Mouse (Mus musculus) intestine, embryonic 15.5 days (tissue): ENCODE results near the gene Ankrd39. TPM values are rescaled to one million over a fixed set of nuclear protein-coding genes. Genes with fewer than 3 reads are reported as not detected.
A peak's percentile ranks its signal among the peaks of the same experiment; 100 is the strongest.

Source experiments
- ATAC-seq: fragments of 200-750 bp; cut with Nextera tagmentation; 2 replicates; pipeline ENCODE4 v1.8.0; 2017; ENCODE audit warnings: moderate TSS enrichment, moderate library complexity
- H3K27ac ChIP-seq: fragments of 300-500 bp; sonication (generic); 2 replicates; pipeline ENCODE4 v1.5.1; 2015; ENCODE audit warnings: mild to moderate bottlenecking, inconsistent platforms
- H3K27me3 ChIP-seq: fragments of 300-500 bp; sonication (generic); replicated peaks from 2 replicates; pipeline ENCODE4 v1.6.1; 2015; ENCODE audit warnings: inconsistent platforms
- H3K36me3 ChIP-seq: fragments of 300-500 bp; sonication (generic); 2 replicates; pipeline ENCODE4 v1.6.1; 2015; ENCODE audit warnings: inconsistent platforms
- H3K4me1 ChIP-seq: fragments of 300-500 bp; sonication (generic); replicated peaks from 2 replicates; pipeline ENCODE4 v1.6.1; 2015; ENCODE audit warnings: inconsistent platforms
- H3K4me2 ChIP-seq: fragments of 300-500 bp; sonication (generic); replicated peaks from 2 replicates; pipeline ENCODE4 v1.6.1; 2015; ENCODE audit warnings: mild to moderate bottlenecking, inconsistent platforms
- H3K4me3 ChIP-seq: fragments of 300-500 bp; sonication (generic); replicated peaks from 2 replicates; pipeline ENCODE4 v1.5.1; 2015; ENCODE audit warnings: inconsistent platforms
- H3K9ac ChIP-seq: fragments of 300-500 bp; sonication (generic); 2 replicates; pipeline ENCODE4 v1.6.1; 2015; ENCODE audit warnings: inconsistent platforms
- H3K9me3 ChIP-seq: fragments of 300-500 bp; sonication (generic); 2 replicates; pipeline ENCODE4 v1.6.1; 2016; ENCODE audit warnings: inconsistent platforms
- WGBS: fragments of 180-500 bp; shearing (Covaris S2); methylation state at CpG from one replicate; pipeline ENCODE4 v1.1.7; 2015; 5-methylcytosine and 5-hydroxymethylcytosine counted together
- polyA plus RNA-seq: library from polyadenylated mRNA; unstranded; fragments of >200 nt; fragmentation: Nextera tagmentation; extraction: Ambion mirVana; gene quantifications from 2 replicates; pipeline ENCODE4 v1.2.1, GENCODE M21; 2015

Gene Ankrd39
- polyA plus RNA-seq, 1 experiment from 2014 or later, result 21.2 TPM

GRCm38 (mm10) chr1:36558031-36558993 lies 11.1 kb upstream of the Ankrd39 start, which contains the start of gene Sema4c:
Sema4c (minus strand) TSS chr1:36558349.
- no peaks in the 10 kb centered on the region for H3K27me3 ChIP-seq
- H3K9me3 ChIP-seq, result no peaks in the 10 kb centered on the region
- peaks cover 51% of the 10 kb centered on the region for H3K4me1 ChIP-seq
- peak; percentile 69 for ATAC-seq
- peak within 1 kb of the TSS; percentile 89 for H3K4me2 ChIP-seq
- H3K27ac ChIP-seq, result peak within 1 kb of the TSS; percentile 99
- H3K9ac ChIP-seq, result peak within 1 kb of the TSS; percentile 93
- 2% methylated on average over 69 of the region's 69 CpGs for WGBS
- peaks cover 8% of the 10 kb centered on the region for H3K36me3 ChIP-seq
- peak within 1 kb of the TSS; percentile 90 for H3K4me3 ChIP-seq

GRCm38 (mm10) chr1:36557457-36558011 lies 10.3 kb upstream of the Ankrd39 start:
- Histone ChIP-seq H3K4me1 (peaks cover 43% of the 10 kb centered on the region), H3K4me2 (peak overlapping the region; percentile 89), H3K27me3 (no peaks in the 10 kb centered on the region), H3K4me3 (peak overlapping the region; percentile 90), H3K36me3 (peaks cover 15% of the 10 kb centered on the region), H3K27ac (peak overlapping the region; percentile 99), H3K9me3 (no peaks in the 10 kb centered on the region), H3K9ac (peak overlapping the region; percentile 93)
- WGBS, result under 1% methylated on average over 44 of the region's 48 CpGs
- peak; percentile 73 for ATAC-seq

- Histone ChIP-seq H3K9me3 (no peaks in the 10 kb centered on the region), H3K27me3 (no peaks in the 10 kb centered on the region), H3K36me3 (peaks cover 23% of the 10 kb centered on the region), H3K4me1 (peaks cover 36% of the 10 kb centered on the region), H3K4me3 (peak overlapping the region; percentile 90), H3K9ac (peak overlapping the region; percentile 93), H3K4me2 (peak overlapping the region; percentile 89), H3K27ac (peak overlapping the region; percentile 99)
- peak; percentile 79 for ATAC-seq
- WGBS, result under 1% methylated on average over 52 of the region's 52 CpGs
Measured at GRCm38 (mm10) chr1:36556553-36557456, 9.6 kb upstream of the Ankrd39 start.

GRCm38 (mm10) chr1:36555798-36556395 lies 8.7 kb upstream of the Ankrd39 start:
- H3K4me3 ChIP-seq, result peak overlapping the region; percentile 90
- H3K9me3 ChIP-seq, result no peaks in the 10 kb centered on the region
- ATAC-seq, result no peak
- no peaks in the 10 kb centered on the region for H3K27me3 ChIP-seq
- peak overlapping the region; percentile 99 for H3K27ac ChIP-seq
- peaks cover 36% of the 10 kb centered on the region for H3K4me1 ChIP-seq
- H3K36me3 ChIP-seq, result peaks cover 32% of the 10 kb centered on the region
- peak overlapping the region; percentile 89 for H3K4me2 ChIP-seq
- peak overlapping the region; percentile 93 for H3K9ac ChIP-seq
- 7% methylated on average over 8 of the region's 8 CpGs for WGBS

- peaks cover 42% of the 10 kb centered on the region for H3K36me3 ChIP-seq
- WGBS, result 66% methylated on average over 21 of the region's 21 CpGs
- H3K9ac ChIP-seq, result peak overlapping the region; percentile 93; the same call in 1 of the 2 replicates
- peak overlapping the region; percentile 99; the same call in 1 of the 2 replicates for H3K27ac ChIP-seq
- ATAC-seq, result no peak
- H3K4me3 ChIP-seq, result peak overlapping the region; percentile 90; the same call in 1 of the 2 replicates
- H3K9me3 ChIP-seq, result no peaks in the 10 kb centered on the region
- peak overlapping the region; percentile 89 for H3K4me2 ChIP-seq
- peaks cover 35% of the 10 kb centered on the region for H3K4me1 ChIP-seq
- no peaks in the 10 kb centered on the region for H3K27me3 ChIP-seq
Measured at GRCm38 (mm10) chr1:36554633-36555399, 7.6 kb upstream of the Ankrd39 start.

- no peak overlapping the region for H3K27ac ChIP-seq
- no peaks in the 10 kb centered on the region for H3K27me3 ChIP-seq
- H3K36me3 ChIP-seq, result peaks cover 54% of the 10 kb centered on the region
- no peak overlapping the region for H3K4me3 ChIP-seq
- H3K9ac ChIP-seq, result no peak overlapping the region
- no peak overlapping the region for H3K4me2 ChIP-seq
- 85% methylated on average over 16 of the region's 16 CpGs for WGBS
- no peak for ATAC-seq
- H3K9me3 ChIP-seq, result no peaks in the 10 kb centered on the region
- H3K4me1 ChIP-seq, result peaks cover 41% of the 10 kb centered on the region
Measured at GRCm38 (mm10) chr1:36552506-36552905, 5.3 kb upstream of the Ankrd39 start.

GRCm38 (mm10) chr1:36551904-36552303 lies 4.7 kb upstream of the Ankrd39 start:
- no peaks in the 10 kb centered on the region for H3K9me3 ChIP-seq
- H3K4me2 ChIP-seq, result no peak overlapping the region
- WGBS, result 84% methylated on average over 17 of the region's 17 CpGs
- peaks cover 43% of the 10 kb centered on the region for H3K4me1 ChIP-seq
- peaks cover 54% of the 10 kb centered on the region for H3K36me3 ChIP-seq
- H3K27ac ChIP-seq, result no peak overlapping the region
- H3K27me3 ChIP-seq, result no peaks in the 10 kb centered on the region
- H3K9ac ChIP-seq, result no peak overlapping the region
- no peak overlapping the region for H3K4me3 ChIP-seq
- ATAC-seq, result no peak

- Histone ChIP-seq H3K27me3 (no peaks in the 10 kb centered on the region), H3K9ac (no peak overlapping the region), H3K4me2 (no peak overlapping the region), H3K9me3 (no peaks in the 10 kb centered on the region), H3K4me3 (no peak overlapping the region), H3K36me3 (peaks cover 54% of the 10 kb centered on the region), H3K27ac (no peak overlapping the region), H3K4me1 (peaks cover 35% of the 10 kb centered on the region)
- WGBS, result 79% methylated on average over 20 of the region's 20 CpGs
- ATAC-seq, result no peak
Measured at GRCm38 (mm10) chr1:36550075-36550863, 3.0 kb upstream of the Ankrd39 start.

- 68% methylated on average over 18 of the region's 18 CpGs for WGBS
- ATAC-seq, result no peak
- H3K9me3 ChIP-seq, result no peaks in the 10 kb centered on the region
- H3K36me3 ChIP-seq, result peaks cover 54% of the 10 kb centered on the region
- no peak overlapping the region for H3K4me2 ChIP-seq
- H3K27me3 ChIP-seq, result no peaks in the 10 kb centered on the region
- H3K9ac ChIP-seq, result no peak overlapping the region
- H3K4me1 ChIP-seq, result peaks cover 27% of the 10 kb centered on the region
- H3K27ac ChIP-seq, result no peak overlapping the region
- H3K4me3 ChIP-seq, result no peak overlapping the region
Measured at GRCm38 (mm10) chr1:36549491-36549890, 2.2 kb upstream of the Ankrd39 start.

- peaks cover 22% of the 10 kb centered on the region for H3K4me1 ChIP-seq
- no peak overlapping the region for H3K9ac ChIP-seq
- ATAC-seq, result no peak
- 50% methylated on average over 8 of the region's 8 CpGs for WGBS
- no peaks in the 10 kb centered on the region for H3K27me3 ChIP-seq
- peaks cover 51% of the 10 kb centered on the region for H3K36me3 ChIP-seq
- no peak overlapping the region for H3K4me3 ChIP-seq
- H3K4me2 ChIP-seq, result no peak overlapping the region
- no peaks in the 10 kb centered on the region for H3K9me3 ChIP-seq
- 0 out of 2 replicates have a peak overlapping the region, but pooled peaks have one; percentile 22 for H3K27ac ChIP-seq
Measured at GRCm38 (mm10) chr1:36548771-36549170, 1.5 kb upstream of the Ankrd39 start.
